Mouse (Mus musculus): ENCODE measurements around the gene Pik3ip1.

- TF ChIP-seq CTCF (IDR thresholded peaks at IDR 0.05): no peak
- TF ChIP-seq EP300 (IDR thresholded peaks at IDR 0.05): no peak
Measured at GRCm38 (mm10) chr11:3302385-3302784, 27.8 kb upstream of the Pik3ip1 start.

Data from lung, postnatal 0 days (tissue).